Mouse (Mus musculus) megakaryocyte, adult 5-6 weeks (primary cell): Measurements from ENCODE around the gene Defb36. TPM values are rescaled to one million over a fixed set of nuclear protein-coding genes. Genes with fewer than 3 reads are reported as not detected.

ENCODE experiments used
- ATAC-seq: 2 replicates; pipeline ENCODE4 v1.8.0; 2016; ENCODE audit warnings: mild to moderate bottlenecking, inconsistent platforms; ENCODE audit not compliant: poor library complexity, severe bottlenecking
- total RNA-seq, 2 experiments: library from RNA; stranded (forward) in 1 of 2; stranded (reverse) in 1 of 2; fragments of 153-499, 151-499 nt in 1 of 2; fragments of 221-1000, 200-1000 nt in 1 of 2; gene quantifications; 2 replicates each; pipeline versions ENCODE4 v1.2.3 to v1.2.4; 2015 to 2017

Defb36 gene
- total RNA-seq, 2 experiments from 2014 or later: not detected

DNA sequence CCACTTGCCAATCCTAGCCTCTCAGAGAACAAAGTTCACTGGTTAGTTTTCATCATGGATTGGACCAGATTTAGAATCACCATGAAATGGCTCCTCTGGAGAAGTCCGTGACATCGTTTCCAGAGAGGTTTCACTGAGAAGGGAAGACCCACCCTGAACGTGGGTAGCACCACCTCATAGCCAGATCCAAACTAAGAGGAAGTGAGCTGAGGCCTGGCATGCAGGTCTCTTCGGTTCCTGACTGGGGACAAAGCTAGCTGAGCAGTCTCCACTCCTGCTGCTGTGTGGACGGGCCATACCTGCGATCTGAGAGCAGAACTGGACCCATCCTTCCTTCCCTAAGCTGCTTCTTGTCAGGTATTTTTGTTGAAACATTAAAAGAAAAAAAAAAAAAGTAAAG, 57.0 kb downstream of the Defb36 start:
- ATAC-seq: peak; percentile 77

Other genes with a start within 250 kb of the Defb36 start
- gene Nrsn2, start 227.7 kb upstream of the Defb36 start, total RNA-seq (2015): not detected in 2 replicates
- gene Nrsn2, start 227.7 kb upstream of the Defb36 start, total RNA-seq (2017): not detected in 2 replicates
- gene Sox12, start 206.3 kb upstream of the Defb36 start, total RNA-seq (2015): 0.27 and 0.60 TPM in 2 replicates
- 0.12 and 0.15 TPM in 2 replicates for gene Sox12, start 206.3 kb upstream of the Defb36 start, total RNA-seq (2017)
- gene Zcchc3, start 189.3 kb upstream of the Defb36 start, total RNA-seq (2015): 0.98 and 1.9 TPM in 2 replicates
- gene Zcchc3, start 189.3 kb upstream of the Defb36 start, total RNA-seq (2017): 2.1 and 2.6 TPM in 2 replicates
- not detected in 2 replicates for gene 6820408C15Rik, start 188.7 kb upstream of the Defb36 start, total RNA-seq (2015)
- not detected in 2 replicates for gene 6820408C15Rik, start 188.7 kb upstream of the Defb36 start, total RNA-seq (2017)
- not detected in 2 replicates for gene Defb23, start 139.7 kb upstream of the Defb36 start, total RNA-seq (2015)
- gene Defb23, start 139.7 kb upstream of the Defb36 start, total RNA-seq (2017): not detected in 2 replicates
- not detected in 2 replicates for gene Defb20, start 127.3 kb upstream of the Defb36 start, total RNA-seq (2015)
- not detected in 2 replicates for gene Defb20, start 127.3 kb upstream of the Defb36 start, total RNA-seq (2017)
- gene Defb22, start 114.2 kb upstream of the Defb36 start, total RNA-seq (2015): not detected in 2 replicates
- gene Defb22, start 114.2 kb upstream of the Defb36 start, total RNA-seq (2017): not detected in 2 replicates
- not detected in 2 replicates for gene Defb26, start 92.6 kb upstream of the Defb36 start, total RNA-seq (2015)
- gene Defb26, start 92.6 kb upstream of the Defb36 start, total RNA-seq (2017): not detected in 2 replicates
- gene Defb28, start 86.1 kb upstream of the Defb36 start, total RNA-seq (2015): not detected in 2 replicates
- not detected in 2 replicates for gene Defb28, start 86.1 kb upstream of the Defb36 start, total RNA-seq (2017)
- gene Defb29, start 64.2 kb upstream of the Defb36 start, total RNA-seq (2015): not detected in 2 replicates
- not detected in 2 replicates for gene Defb29, start 64.2 kb upstream of the Defb36 start, total RNA-seq (2017)
- gene Gm17416, start 35.0 kb upstream of the Defb36 start, total RNA-seq (2015): not detected in 2 replicates
- not detected in 2 replicates for gene Gm17416, start 35.0 kb upstream of the Defb36 start, total RNA-seq (2017)
- gene Defb21, start 31.6 kb upstream of the Defb36 start, total RNA-seq (2015): not detected in 2 replicates
- not detected in 2 replicates for gene Defb21, start 31.6 kb upstream of the Defb36 start, total RNA-seq (2017)
- gene Defb19, start 24.0 kb upstream of the Defb36 start, total RNA-seq (2015): not detected in 2 replicates
- not detected in 2 replicates for gene Defb19, start 24.0 kb upstream of the Defb36 start, total RNA-seq (2017)
- gene Defb45, start 4.9 kb upstream of the Defb36 start, total RNA-seq (2015): not detected in 2 replicates
- gene Defb45, start 4.9 kb upstream of the Defb36 start, total RNA-seq (2017): not detected in 2 replicates
- gene Defb25, start 18.7 kb downstream of the Defb36 start, total RNA-seq (2015): not detected in 2 replicates
- gene Defb25, start 18.7 kb downstream of the Defb36 start, total RNA-seq (2017): not detected in 2 replicates
- 8.9 and 10.2 TPM in 2 replicates for gene Rem1, start 22.6 kb downstream of the Defb36 start, total RNA-seq (2015)
- 9.0 and 15.4 TPM in 2 replicates for gene Rem1, start 22.6 kb downstream of the Defb36 start, total RNA-seq (2017)
- 165 and 166 TPM in 2 replicates for gene H13, start 65.1 kb downstream of the Defb36 start, total RNA-seq (2015)
- gene H13, start 65.1 kb downstream of the Defb36 start, total RNA-seq (2017): 100 and 109 TPM in 2 replicates
- 8.4 and 9.3 TPM in 2 replicates for gene Mcts2, start 82.7 kb downstream of the Defb36 start, total RNA-seq (2015)
- gene Mcts2, start 82.7 kb downstream of the Defb36 start, total RNA-seq (2017): 7.1 and 8.3 TPM in 2 replicates
- gene Id1, start 131.9 kb downstream of the Defb36 start, total RNA-seq (2015): 28.4 and 48.3 TPM in 2 replicates
- gene Id1, start 131.9 kb downstream of the Defb36 start, total RNA-seq (2017): 35.0 and 40.1 TPM in 2 replicates
- gene Cox4i2, start 149.8 kb downstream of the Defb36 start, total RNA-seq (2015): 0.20 and 0.55 TPM in 2 replicates
- gene Cox4i2, start 149.8 kb downstream of the Defb36 start, total RNA-seq (2017): 0.41 TPM in 1 of 2 replicates, not detected in the other
- 7.1 and 9.3 TPM in 2 replicates for gene Bcl2l1, start 227.4 kb downstream of the Defb36 start, total RNA-seq (2015)
- gene Bcl2l1, start 227.4 kb downstream of the Defb36 start, total RNA-seq (2017): 9.3 and 12.8 TPM in 2 replicates
- 102 TPM in 2 replicates for gene Tpx2, start 243.6 kb downstream of the Defb36 start, total RNA-seq (2015)
- gene Tpx2, start 243.6 kb downstream of the Defb36 start, total RNA-seq (2017): 122 and 126 TPM in 2 replicates